Mouse (Mus musculus): ENCODE data around the gene Srgap2. TPM values are rescaled to one million over a fixed set of nuclear protein-coding genes. Genes with fewer than 3 reads are reported as not detected.
A peak's percentile ranks its signal among the peaks of the same experiment; 100 is the strongest.

Srgap2 gene
- polyA plus RNA-seq, 1 experiment, result 41.2 TPM

- Histone ChIP-seq H3K4me1 (ENCODE audit: control insufficient read depth, insufficient read depth, low read length) (no peaks in the 10 kb centered on the region), H3K4me3 (ENCODE audit: insufficient read depth, low read length) (no peak overlapping the region), H3K27ac (ENCODE audit: insufficient read depth, low read length) (no peak overlapping the region)
- TF ChIP-seq CTCF (IDR thresholded peaks at IDR 0.05; ENCODE audit: extremely low read depth, insufficient read depth, low read length) (no peak), POLR2A (IDR thresholded peaks at IDR 0.05; ENCODE audit: extremely low read depth, insufficient read depth, low read length) (no peak)
These were observed 126.3 kb downstream of the Srgap2 start for GRCm38 (mm10) chr1:131400844-131401243.

DNA sequence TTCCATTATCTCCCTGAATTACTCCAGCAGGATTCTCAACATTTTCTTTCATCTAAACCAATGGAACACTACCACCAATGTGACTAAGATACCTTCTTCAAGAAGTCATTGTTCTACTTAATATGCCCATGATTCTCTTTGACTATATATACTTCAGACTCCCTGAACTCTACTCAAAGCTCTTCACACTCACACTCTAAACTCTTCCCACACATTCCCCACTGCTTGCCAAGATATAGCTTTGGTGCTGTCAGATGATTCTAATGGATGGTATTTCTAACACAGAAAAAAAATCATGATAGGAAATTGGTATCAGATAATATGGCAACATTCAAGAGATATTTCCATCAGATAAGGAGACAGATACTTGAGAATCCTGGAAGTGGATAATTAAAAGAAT lies 129.0 kb downstream of the Srgap2 start:
- no peak overlapping the region for H3K27ac ChIP-seq (ENCODE audit: insufficient read depth, low read length)
- no peak overlapping the region for H3K4me3 ChIP-seq (ENCODE audit: insufficient read depth, low read length)
- H3K4me1 ChIP-seq (ENCODE audit: control insufficient read depth, insufficient read depth, low read length), result no peaks in the 10 kb centered on the region
- no peak for TF ChIP-seq CTCF (IDR thresholded peaks at IDR 0.05; ENCODE audit: extremely low read depth, insufficient read depth, low read length)
- TF ChIP-seq POLR2A (IDR thresholded peaks at IDR 0.05; ENCODE audit: extremely low read depth, insufficient read depth, low read length), result no peak

GRCm38 (mm10) chr1:131384406-131384805 lies 142.7 kb downstream of the Srgap2 start:
- H3K27ac ChIP-seq (ENCODE audit: insufficient read depth, low read length), result peak overlapping the region; percentile 77; the same call in 1 of the 2 replicates

GRCm38 (mm10) chr1:131382184-131382583 lies 145.0 kb downstream of the Srgap2 start:
- Histone ChIP-seq H3K4me3 (ENCODE audit: insufficient read depth, low read length) (no peak overlapping the region), H3K4me1 (ENCODE audit: control insufficient read depth, insufficient read depth, low read length) (peaks cover 4% of the 10 kb centered on the region; the same call in 1 of the 2 replicates), H3K27ac (ENCODE audit: insufficient read depth, low read length) (no peak overlapping the region)
- TF ChIP-seq POLR2A (IDR thresholded peaks at IDR 0.05; ENCODE audit: extremely low read depth, insufficient read depth, low read length), result no peak
- no peak for TF ChIP-seq CTCF (IDR thresholded peaks at IDR 0.05; ENCODE audit: extremely low read depth, insufficient read depth, low read length)

More at GRCm38 (mm10) chr1:131384406-131384805, 142.7 kb downstream of the Srgap2 start:
- H3K4me1 ChIP-seq (ENCODE audit: control insufficient read depth, insufficient read depth, low read length), result peaks cover 1% of the 10 kb centered on the region; the same call in 1 of the 2 replicates
- no peak overlapping the region for H3K4me3 ChIP-seq (ENCODE audit: insufficient read depth, low read length)
- no peak for TF ChIP-seq CTCF (IDR thresholded peaks at IDR 0.05; ENCODE audit: extremely low read depth, insufficient read depth, low read length)
- TF ChIP-seq POLR2A (IDR thresholded peaks at IDR 0.05; ENCODE audit: extremely low read depth, insufficient read depth, low read length), result no peak

- no peak overlapping the region for H3K4me3 ChIP-seq (ENCODE audit: insufficient read depth, low read length)
- TF ChIP-seq CTCF (IDR thresholded peaks at IDR 0.05; ENCODE audit: extremely low read depth, insufficient read depth, low read length) (no peak), POLR2A (IDR thresholded peaks at IDR 0.05; ENCODE audit: extremely low read depth, insufficient read depth, low read length) (no peak)
- H3K27ac ChIP-seq (ENCODE audit: insufficient read depth, low read length), result no peak overlapping the region
- peaks cover 4% of the 10 kb centered on the region; the same call in 1 of the 2 replicates for H3K4me1 ChIP-seq (ENCODE audit: control insufficient read depth, insufficient read depth, low read length)
These were observed 146.9 kb downstream of the Srgap2 start for GRCm38 (mm10) chr1:131380254-131380653.

DNA sequence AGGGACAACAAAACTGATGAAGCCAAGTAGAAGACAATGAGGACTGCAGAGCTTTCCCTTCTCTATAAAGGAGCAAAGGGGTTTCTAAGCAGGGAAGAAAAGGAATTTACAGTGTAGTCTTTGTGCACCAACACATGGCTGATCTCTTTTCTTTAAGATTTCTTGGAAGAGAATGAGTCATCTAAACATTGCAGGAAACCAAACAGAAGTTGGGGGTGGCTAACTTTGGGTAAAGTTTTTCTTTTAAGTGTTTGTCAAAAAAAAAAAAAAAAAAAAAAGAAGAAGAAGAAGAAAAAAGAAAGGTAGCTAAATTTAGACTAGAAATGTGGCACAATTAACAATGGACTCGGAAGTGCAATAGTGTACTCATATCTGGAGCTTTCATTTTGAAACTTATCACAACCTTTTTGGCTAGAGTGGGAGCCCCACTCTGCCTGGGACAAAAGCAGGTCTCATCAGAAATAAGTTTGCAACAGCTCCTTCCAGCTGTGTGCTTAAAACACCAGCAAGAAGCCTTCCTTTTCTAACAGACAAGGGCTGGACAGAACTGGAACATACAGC lies 148.2 kb downstream of the Srgap2 start:
- no peak overlapping the region for H3K4me3 ChIP-seq (ENCODE audit: insufficient read depth, low read length)
- H3K27ac ChIP-seq (ENCODE audit: insufficient read depth, low read length), result peak overlapping the region; percentile 84
- peaks cover 2% of the 10 kb centered on the region; the same call in 1 of the 2 replicates for H3K4me1 ChIP-seq (ENCODE audit: control insufficient read depth, insufficient read depth, low read length)
- TF ChIP-seq POLR2A (IDR thresholded peaks at IDR 0.05; ENCODE audit: extremely low read depth, insufficient read depth, low read length), result no peak
- no peak for TF ChIP-seq CTCF (IDR thresholded peaks at IDR 0.05; ENCODE audit: extremely low read depth, insufficient read depth, low read length)

GRCm38 (mm10) chr1:131378081-131378913 lies 148.9 kb downstream of the Srgap2 start:
- no peak overlapping the region for H3K4me3 ChIP-seq (ENCODE audit: insufficient read depth, low read length)
- peaks cover 2% of the 10 kb centered on the region; the same call in 1 of the 2 replicates for H3K4me1 ChIP-seq (ENCODE audit: control insufficient read depth, insufficient read depth, low read length)
- TF ChIP-seq CTCF (IDR thresholded peaks at IDR 0.05; ENCODE audit: extremely low read depth, insufficient read depth, low read length), result no peak
- TF ChIP-seq POLR2A (IDR thresholded peaks at IDR 0.05; ENCODE audit: extremely low read depth, insufficient read depth, low read length), result no peak
- peak overlapping the region; percentile 84 for H3K27ac ChIP-seq (ENCODE audit: insufficient read depth, low read length)

DNA sequence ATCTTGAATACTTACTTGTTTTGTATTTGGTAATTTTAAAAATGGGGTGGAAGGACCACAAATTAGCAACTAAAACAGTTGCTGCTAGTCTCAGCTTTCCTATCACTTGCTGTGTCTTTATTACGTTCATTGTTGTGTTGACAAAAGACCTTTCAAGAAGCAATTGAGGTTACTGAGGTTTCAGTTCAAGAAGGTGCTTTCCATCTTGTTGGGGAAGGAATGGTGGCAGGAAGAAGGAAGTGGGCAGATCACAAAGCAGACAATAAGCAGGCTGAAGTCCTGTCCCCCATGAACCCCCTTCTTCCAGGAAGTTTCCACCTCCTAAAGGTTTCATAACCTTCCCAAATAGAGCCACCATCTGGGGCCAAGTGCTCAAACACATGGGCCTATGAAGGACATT lies 161.3 kb downstream of the Srgap2 start:
- H3K4me1 ChIP-seq (ENCODE audit: control insufficient read depth, insufficient read depth, low read length), result no peaks in the 10 kb centered on the region; the same call in 1 of the 2 replicates
- H3K4me3 ChIP-seq (ENCODE audit: insufficient read depth, low read length), result no peak overlapping the region
- TF ChIP-seq CTCF (IDR thresholded peaks at IDR 0.05; ENCODE audit: extremely low read depth, insufficient read depth, low read length) (no peak), POLR2A (IDR thresholded peaks at IDR 0.05; ENCODE audit: extremely low read depth, insufficient read depth, low read length) (no peak)
- H3K27ac ChIP-seq (ENCODE audit: insufficient read depth, low read length), result no peak overlapping the region

- TF ChIP-seq CTCF (IDR thresholded peaks at IDR 0.05; ENCODE audit: extremely low read depth, insufficient read depth, low read length) (no peak), POLR2A (IDR thresholded peaks at IDR 0.05; ENCODE audit: extremely low read depth, insufficient read depth, low read length) (no peak)
- Histone ChIP-seq H3K4me3 (ENCODE audit: insufficient read depth, low read length) (no peak overlapping the region), H3K27ac (ENCODE audit: insufficient read depth, low read length) (no peak overlapping the region), H3K4me1 (ENCODE audit: control insufficient read depth, insufficient read depth, low read length) (no peaks in the 10 kb centered on the region; the same call in 1 of the 2 replicates)
These were observed 162.7 kb downstream of the Srgap2 start for GRCm38 (mm10) chr1:131364432-131364831.

Measured in cortical plate, adult 2 months (tissue).